Mouse (Mus musculus) MEL (cell line): Measurements from ENCODE around the gene Tenm3.

ENCODE experiments used
- SIN3A ChIP-seq: IDR thresholded peaks from 2 replicates; pipeline ENCODE4 v1.6.1; 2012; ENCODE audit warnings: low read length, improper control_type of control experiment, inconsistent platforms
- TAL1 ChIP-seq: IDR thresholded peaks from 2 replicates; pipeline ENCODE4 v1.6.1; 2012; ENCODE audit warnings: mild to moderate bottlenecking, inconsistent platforms, low read length, moderate library complexity, mixed read lengths

- TF ChIP-seq TAL1 (no peak), SIN3A (no peak)
Measured at GRCm38 (mm10) chr8:48646110-48646509, 197.6 kb downstream of the Tenm3 start.
